Mouse (Mus musculus): ENCODE measurements around the gene Ormdl3. TPM values are rescaled to one million over a fixed set of nuclear protein-coding genes. Genes with fewer than 3 reads are reported as not detected.
A peak's percentile ranks its signal among the peaks of the same experiment; 100 is the strongest.

The Ormdl3 gene
- total and polyA plus RNA-seq, 3 experiments = 32.5 to 45.1 (median 32.9) TPM

GRCm38 (mm10) chr11:98550311-98550974 lies 36.7 kb downstream of the Ormdl3 start:
- Histone ChIP-seq H3K27me3 (replicated peaks) (no peaks in the 10 kb centered on the region), H3K79me2 (replicated peaks; ENCODE audit: control insufficient read depth, extremely low read depth, insufficient read depth, poor library complexity, severe bottlenecking) (peaks cover 16% of the 10 kb centered on the region), H3K9me3 (replicated peaks; ENCODE audit: low read length) (peaks cover 3% of the 10 kb centered on the region), H3K4me1 (ENCODE audit: control insufficient read depth in 1 of 2, insufficient read depth in 2 of 2) (peaks cover 2 to 52% of the 10 kb centered on the region in 2 experiments; a peak in 3 of 4 replicates), H3K4me2 (ENCODE audit: insufficient read depth, low read depth, poor library complexity, severe bottlenecking) (peak overlapping the region; percentile 81), H3K4me3 (replicated peaks in 1 of 3; ENCODE audit: low read depth in 2 of 3, low read length in 2 of 3, poor library complexity in 1 of 3) (peak overlapping the region; percentile 6 to 70 (median 50)), H3K9ac (ENCODE audit: insufficient read depth, low read depth) (peak overlapping the region; percentile 88), H3K27ac (ENCODE audit: insufficient read depth, low read depth) (peak overlapping the region; percentile 88), H3K36me3 (replicated peaks in 1 of 2; ENCODE audit: control insufficient read depth in 1 of 2, insufficient read depth in 1 of 2, low read length in 1 of 2) (no peaks in the 10 kb centered on the region)
- in situ Hi-C loops (cut with MboI; ENCODE audit: low pct_ligation_motif_present, low pct_unique_long_range_greater_than_20kb, low sequenced_read_pairs) (loop anchor here (5.0 kb wide), 2 partner anchors 37 to 82 kb away; partner anchors contain the start of gene Ormdl3), dilution Hi-C loops (cut with MboI; ENCODE audit: extremely low pct_ligation_motif_present, extremely low pct_unique_long_range_greater_than_20kb, low sequenced_read_pairs) (no loop called here)
- TF ChIP-seq MAX (IDR thresholded peaks at IDR 0.05; ENCODE audit: low read length) (peak; percentile 97), ZC3H11A (IDR thresholded peaks at IDR 0.05; ENCODE audit: low read depth, low read length) (no peak), IRF4 (IDR thresholded peaks at IDR 0.05; ENCODE audit: low read depth, low read length) (peak; percentile 77), TBP (conservative IDR thresholded peaks at IDR 0.05; ENCODE audit: low read depth, low read length) (peak; percentile 90), JUN (IDR thresholded peaks at IDR 0.05; ENCODE audit: insufficient read depth, low read depth, low read length) (peak; percentile 83; the same call in 1 of the 2 replicates), CHD2 (IDR thresholded peaks at IDR 0.05; ENCODE audit: low read length) (peak; percentile 81), POLR2AphosphoS2 (IDR thresholded peaks at IDR 0.05; ENCODE audit: low read depth, low read length) (peak; percentile 93; the same call in 1 of the 2 replicates), NELFE (IDR thresholded peaks at IDR 0.05; ENCODE audit: low read depth, low read length) (peak; percentile 73; the same call in 1 of the 2 replicates), MAZ (IDR thresholded peaks at IDR 0.05; ENCODE audit: low read depth, low read length) (peak; percentile 90), ZMIZ1 (IDR thresholded peaks at IDR 0.05; ENCODE audit: low read depth, low read length) (peak; percentile 91), POLR2A (IDR thresholded peaks at IDR 0.05; ENCODE audit: low read depth, low read length) (peak; percentile 4; the same call in 1 of the 2 replicates), PAX5 (IDR thresholded peaks at IDR 0.05; ENCODE audit: low read length) (no peak), NRF1 (IDR thresholded peaks at IDR 0.05; ENCODE audit: low read depth, low read length) (no peak), RAD21 (IDR thresholded peaks at IDR 0.05; ENCODE audit: low read depth, low read length) (no peak; the same call in none of the 2 replicates), ZKSCAN1 (IDR thresholded peaks at IDR 0.05; ENCODE audit: borderline replicate concordance, low read depth, low read length) (no peak), SIN3A (IDR thresholded peaks at IDR 0.05; ENCODE audit: low read length) (peak; percentile 99), HCFC1 (IDR thresholded peaks at IDR 0.05; ENCODE audit: low read depth, low read length) (peak; percentile 47; the same call in 1 of the 2 replicates), MXI1 (IDR thresholded peaks at IDR 0.05; ENCODE audit: low read depth, low read length) (peak; percentile 99), JUND (conservative IDR thresholded peaks at IDR 0.05; ENCODE audit: low read depth, low read length) (peak; percentile 79), EP300 (IDR thresholded peaks at IDR 0.05; ENCODE audit: low read length) (peak; percentile 83), SMC3 (IDR thresholded peaks at IDR 0.05; ENCODE audit: low read depth, low read length) (peak; percentile 6; the same call in 1 of the 2 replicates), ELF1 (IDR thresholded peaks at IDR 0.05; ENCODE audit: low read depth, low read length) (peak; percentile 58; the same call in 1 of the 2 replicates), ZNF384 (IDR thresholded peaks at IDR 0.05; ENCODE audit: low read depth, low read length) (peak; percentile 98), USF2 (conservative IDR thresholded peaks at IDR 0.05; ENCODE audit: low read depth, low read length) (0 out of 2 replicates have a peak, but pooled peaks have one; percentile 8), MEF2A (IDR thresholded peaks at IDR 0.05; ENCODE audit: borderline replicate concordance, low read depth, low read length) (peak; percentile 96), TCF12 (IDR thresholded peaks at IDR 0.05; ENCODE audit: low read depth, low read length) (peak; percentile 83; the same call in 1 of the 2 replicates), GABPA (IDR thresholded peaks at IDR 0.05; ENCODE audit: insufficient replicate concordance, low read depth, low read length) (no peak), E2F4 (IDR thresholded peaks at IDR 0.05; ENCODE audit: insufficient replicate concordance, low read depth, low read length) (peak; percentile 70; the same call in 1 of the 2 replicates), CHD1 (IDR thresholded peaks at IDR 0.05; ENCODE audit: low read depth, low read length) (peak; percentile 96; the same call in 1 of the 2 replicates), UBTF (IDR thresholded peaks at IDR 0.05; ENCODE audit: low read depth, low read length) (peak; percentile 83; the same call in 1 of the 2 replicates), RCOR1 (conservative IDR thresholded peaks at IDR 0.05; ENCODE audit: low read depth, low read length) (peak; percentile 90), MYC (IDR thresholded peaks at IDR 0.05; ENCODE audit: low read depth, low read length) (peak; percentile 100), MAFK (IDR thresholded peaks at IDR 0.05; ENCODE audit: insufficient replicate concordance, low read length) (peak; percentile 70; the same call in 1 of the 2 replicates), BHLHE40 (IDR thresholded peaks at IDR 0.05; ENCODE audit: low read depth, low read length) (peak; percentile 95), CTCF (conservative IDR thresholded peaks at IDR 0.05 in 1 of 2, IDR thresholded peaks at IDR 0.05 in 1 of 2; ENCODE audit: low read depth in 2 of 2, low read length in 2 of 2) (no peak), KAT2A (IDR thresholded peaks at IDR 0.05; ENCODE audit: insufficient replicate concordance, low read length) (peak; percentile 68; the same call in 1 of the 2 replicates), USF1 (IDR thresholded peaks at IDR 0.05; ENCODE audit: low read depth, low read length) (peak; percentile 39), ETS1 (conservative IDR thresholded peaks at IDR 0.05; ENCODE audit: low read depth, low read length) (peak; percentile 95)
- DNase-seq (ENCODE audit: extremely low read depth) = peak; percentile 96
